Comparison of ENCODE assay signal across 20 mouse cellular contexts in genomic region chr10:40645346-40645745, GRCm38 (mm10). TPM values are rescaled to one million over a fixed set of nuclear protein-coding genes. Genes with fewer than 3 reads are reported as not detected.
"Had no signal": no experiment of that assay in that cellular context is flagged by ENCODE, and none has a peak within 500 bp of the region (broad histone marks: within the 10 kb centered on the region; RNA-seq: fewer than 3 reads in every experiment).

No protein-coding gene starts in this region.

- H3K27me3 ChIP-seq: neural tube, embryonic 12.5 days; stomach, embryonic 15.5 days had no signal

- H3K9me3 ChIP-seq: stomach, embryonic 15.5 days had no signal

- H3K4me2 ChIP-seq: midbrain, embryonic 12.5 days; neural tube, embryonic 12.5 days; stomach, embryonic 15.5 days had no signal

- H3K27ac ChIP-seq: liver, embryonic 14.5 days; midbrain, embryonic 10.5 days; midbrain, embryonic 12.5 days; neural tube, embryonic 12.5 days; stomach, embryonic 15.5 days; stomach, postnatal 0 days had no signal

- H3K36me3 ChIP-seq: midbrain, embryonic 10.5 days; midbrain, embryonic 12.5 days; neural tube, embryonic 12.5 days; stomach, embryonic 15.5 days had no signal

- DNase-seq: lung, adult 18-20 months; lung, embryonic 14.5 days; lung, postnatal 10 days; lung, postnatal 4 days; midbrain, embryonic 14.5 days; right cerebral cortex, postnatal 14 days; thymus, adult 2 months; thymus, postnatal 25 days; thymus, postnatal 4 days had no signal

- H3K4me3 ChIP-seq: midbrain, embryonic 10.5 days; midbrain, embryonic 12.5 days; neural tube, embryonic 12.5 days; stomach, embryonic 15.5 days had no signal

- H3K9ac ChIP-seq: liver, embryonic 14.5 days; lung, embryonic 14.5 days; midbrain, embryonic 12.5 days; neural tube, embryonic 12.5 days; stomach, embryonic 15.5 days had no signal

- H3K4me1 ChIP-seq: midbrain, embryonic 10.5 days; midbrain, embryonic 12.5 days; neural tube, embryonic 12.5 days; stomach, embryonic 15.5 days had no signal

RNA-seq across cellular contexts. Expression of gene Ddo, which starts 15.5 kb away (rescaled TPM):
- total RNA-seq: megakaryocyte, adult 5-6 weeks; megakaryocyte-erythroid progenitor cell, adult 5-6 weeks; monocyte, adult 5-6 weeks had no signal

RNA-seq across cellular contexts. Expression of gene Mettl24, which starts 37.7 kb away (rescaled TPM):
- total RNA-seq: megakaryocyte, adult 5-6 weeks; megakaryocyte-erythroid progenitor cell, adult 5-6 weeks; midbrain, postnatal 0 days; monocyte, adult 5-6 weeks; neutrophil, adult 5-6 weeks had no signal
